Mouse (Mus musculus) kidney, postnatal 14 days (tissue): Measurements from ENCODE around the gene Olfr1164.

Experiments
- DNase-seq: peaks from one replicate; pipeline ENCODE4 v3.0.0; 2022; ENCODE audit warnings: mixed read lengths

The Olfr1164 gene

GRCm38 (mm10) chr2:88093866-88094265, at the start of gene Olfr1164:
TSS of gene Olfr1164 (minus strand) at chr2:88093966.
- no peak for DNase-seq

DNA sequence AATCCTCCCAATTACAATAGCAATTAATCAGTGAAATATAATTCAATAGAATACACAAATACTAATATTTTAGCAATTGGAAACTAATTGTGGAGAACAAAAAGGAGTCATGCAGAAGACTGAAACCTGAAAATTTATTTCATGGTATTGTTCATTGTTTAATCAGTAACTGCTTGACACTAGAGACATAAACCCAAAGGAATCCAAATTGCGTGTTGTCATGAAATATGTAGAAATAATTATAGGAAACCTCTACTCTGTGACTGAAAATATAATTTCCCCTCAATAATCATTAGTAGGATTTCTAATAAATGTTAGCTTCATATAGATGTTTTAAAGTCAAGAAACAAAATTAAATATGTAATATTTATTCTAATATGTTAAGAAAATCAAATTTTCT, 34.4 kb upstream of the Olfr1164 start, which contains the start of gene Olfr1166:
Olfr1166 (minus strand) TSS at position 101 of the 400 bp plus-strand sequence.
- no peak for DNase-seq

GRCm38 (mm10) chr2:88071730-88072129, 22.0 kb downstream of the Olfr1164 start, which contains the start of gene Olfr1163:
TSS of gene Olfr1163 (minus strand) at chr2:88071830.
- DNase-seq: no peak

GRCm38 (mm10) chr2:88063587-88063986, 30.2 kb downstream of the Olfr1164 start:
- no peak for DNase-seq

DNA sequence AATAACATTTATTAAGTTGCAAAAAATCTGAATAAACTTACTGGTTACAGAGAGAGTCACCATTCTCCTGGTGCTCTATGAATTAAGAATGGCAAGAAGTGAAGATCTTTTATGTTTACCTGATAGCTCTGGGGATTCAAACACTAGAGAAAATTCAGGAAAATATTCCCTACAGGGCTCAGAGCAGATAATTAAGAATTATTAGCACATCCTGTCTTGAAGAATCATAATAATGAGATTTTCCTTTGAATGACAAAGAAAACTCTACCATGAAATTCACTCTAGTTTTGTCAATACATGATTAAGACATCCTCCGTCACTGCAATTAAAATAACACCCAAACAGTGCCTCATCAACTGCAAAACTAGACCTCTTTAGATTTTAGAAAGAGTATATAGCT, 42.7 kb downstream of the Olfr1164 start, which contains the start of gene Olfr1162:
Olfr1162 (minus strand) TSS at position 101 of the 400 bp plus-strand sequence.
- DNase-seq: no peak
